Mouse (Mus musculus): ENCODE measurements around the gene Trpc1. TPM values are rescaled to one million over a fixed set of nuclear protein-coding genes. Genes with fewer than 3 reads are reported as not detected.
A peak's percentile ranks its signal among the peaks of the same experiment; 100 is the strongest.

Gene Trpc1
- polyA plus RNA-seq (2012; rRNA removed): 6.6 and 9.7 TPM in 2 replicates

DNA sequence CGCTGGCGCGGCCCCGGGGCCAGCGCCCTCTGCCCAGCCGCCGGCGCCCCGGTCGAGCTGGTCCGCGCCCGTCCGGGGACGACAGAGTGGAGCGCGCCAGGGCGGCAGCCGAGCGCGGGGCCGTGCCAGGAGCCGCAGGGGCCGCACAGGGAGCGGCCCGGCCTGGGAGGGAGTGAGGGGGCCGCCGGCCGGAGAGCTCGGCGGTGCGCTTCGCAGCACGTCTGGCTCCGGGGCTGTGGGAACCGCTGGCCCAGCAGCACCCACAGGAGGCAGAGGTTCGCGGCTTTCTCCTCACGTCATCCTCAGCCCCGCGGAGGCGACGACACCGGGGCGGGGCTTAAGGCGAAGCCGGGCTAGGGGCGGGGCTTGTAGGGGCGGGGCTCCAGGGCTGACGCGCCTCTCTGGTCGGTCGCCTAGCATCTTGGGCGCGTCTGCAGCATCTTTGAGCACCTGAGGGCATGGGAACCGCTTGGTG, at the start of gene Trpc1:
Gene Trpc1 (minus strand): TSS at position 339 of the 475 bp plus-strand sequence.
- peak; percentile 95 for DNase-seq (ENCODE audit: low read depth)
- peak; percentile 72 for TF ChIP-seq POLR2A (IDR thresholded peaks at IDR 0.05; ENCODE audit: borderline replicate concordance, extremely low read depth, insufficient read depth, insufficient read length, poor library complexity, severe bottlenecking)
- no peak for TF ChIP-seq CTCF (IDR thresholded peaks at IDR 0.05; ENCODE audit: borderline replicate concordance, extremely low read depth, insufficient read depth, insufficient read length)

DNA sequence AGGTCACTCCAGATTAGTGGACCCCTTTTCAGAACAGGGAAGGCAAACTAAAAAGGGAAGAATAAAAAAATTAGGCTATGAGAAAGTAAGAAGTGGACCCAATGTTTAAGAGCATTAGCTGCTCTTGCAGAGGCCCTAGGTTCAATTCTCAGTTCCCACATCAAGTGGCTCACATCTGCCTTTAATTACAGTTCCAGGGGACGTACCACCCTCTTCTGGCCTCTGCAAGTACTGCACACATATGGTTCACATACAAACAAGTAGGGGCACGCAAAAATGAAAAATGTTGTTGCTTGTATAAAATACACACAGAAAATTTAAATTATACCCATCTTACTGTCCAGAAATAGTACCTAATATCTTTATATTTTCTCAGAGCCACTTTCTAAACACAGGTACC, 46.1 kb upstream of the Trpc1 start:
- TF ChIP-seq CTCF (IDR thresholded peaks at IDR 0.05; ENCODE audit: borderline replicate concordance, extremely low read depth, insufficient read depth, insufficient read length) (no peak), POLR2A (IDR thresholded peaks at IDR 0.05; ENCODE audit: borderline replicate concordance, extremely low read depth, insufficient read depth, insufficient read length, poor library complexity, severe bottlenecking) (no peak)
- DNase-seq (ENCODE audit: low read depth): no peak

DNA sequence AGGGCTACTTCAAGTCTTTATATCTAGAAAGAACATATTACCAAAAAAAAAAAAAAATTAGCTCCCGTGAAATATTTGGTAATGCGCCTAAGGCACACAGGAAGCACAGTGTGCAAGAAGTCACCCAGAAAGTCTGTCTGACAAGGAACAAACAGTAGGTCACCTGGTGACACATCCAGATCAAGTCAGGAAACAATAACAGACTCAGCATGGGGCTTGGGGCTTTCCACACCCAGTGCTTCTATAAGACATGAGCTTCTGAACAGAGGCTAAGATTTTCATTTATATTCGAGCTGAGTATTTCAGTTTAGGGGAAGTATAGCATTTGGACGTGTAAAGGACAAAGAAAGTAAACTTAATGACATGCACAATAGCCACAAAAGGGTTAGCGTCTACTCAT, 45.7 kb upstream of the Trpc1 start:
- TF ChIP-seq POLR2A (IDR thresholded peaks at IDR 0.05; ENCODE audit: borderline replicate concordance, extremely low read depth, insufficient read depth, insufficient read length, poor library complexity, severe bottlenecking) (no peak), CTCF (IDR thresholded peaks at IDR 0.05; ENCODE audit: borderline replicate concordance, extremely low read depth, insufficient read depth, insufficient read length) (no peak)

DNA sequence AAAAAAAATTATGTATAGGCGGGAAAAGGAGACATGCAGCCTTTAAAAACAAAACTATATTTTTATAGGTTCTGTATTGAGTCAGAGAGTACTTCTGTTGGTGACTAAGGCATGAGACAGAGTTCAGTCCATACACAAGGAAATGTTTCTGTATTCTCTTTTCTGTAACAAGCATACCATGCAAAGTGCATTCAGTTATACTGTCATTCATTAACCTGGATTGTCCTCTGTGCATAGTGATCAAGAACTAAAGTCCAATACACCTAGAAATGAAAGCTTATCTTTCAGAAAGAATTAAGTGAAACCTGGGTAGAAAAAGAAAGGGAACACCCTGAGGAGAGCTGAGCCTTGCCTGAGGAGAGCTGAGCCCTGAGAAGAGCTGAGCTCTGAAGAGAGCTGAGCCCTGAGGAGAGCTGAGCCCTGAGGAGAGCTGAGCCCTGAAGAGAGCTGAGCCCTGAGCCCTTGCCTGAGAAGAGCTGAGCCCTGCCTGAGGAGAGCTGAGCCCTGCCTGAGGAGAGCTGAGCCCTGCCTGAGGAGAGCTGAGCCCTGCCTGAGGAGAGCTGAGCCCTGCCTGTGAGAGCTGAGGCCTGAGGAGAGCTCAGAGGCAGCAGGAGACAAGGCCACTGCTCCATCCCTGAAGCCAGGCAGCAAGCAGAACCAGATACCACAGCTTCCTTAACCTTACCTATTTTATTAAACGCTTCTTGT, 45.1 kb upstream of the Trpc1 start:
- DNase-seq (ENCODE audit: low read depth): no peak
- no peak for TF ChIP-seq CTCF (IDR thresholded peaks at IDR 0.05; ENCODE audit: borderline replicate concordance, extremely low read depth, insufficient read depth, insufficient read length)
- TF ChIP-seq POLR2A (IDR thresholded peaks at IDR 0.05; ENCODE audit: borderline replicate concordance, extremely low read depth, insufficient read depth, insufficient read length, poor library complexity, severe bottlenecking): no peak

More for the DNA sequence above, 45.7 kb upstream of the Trpc1 start:
- no peak for DNase-seq (ENCODE audit: low read depth)

DNA sequence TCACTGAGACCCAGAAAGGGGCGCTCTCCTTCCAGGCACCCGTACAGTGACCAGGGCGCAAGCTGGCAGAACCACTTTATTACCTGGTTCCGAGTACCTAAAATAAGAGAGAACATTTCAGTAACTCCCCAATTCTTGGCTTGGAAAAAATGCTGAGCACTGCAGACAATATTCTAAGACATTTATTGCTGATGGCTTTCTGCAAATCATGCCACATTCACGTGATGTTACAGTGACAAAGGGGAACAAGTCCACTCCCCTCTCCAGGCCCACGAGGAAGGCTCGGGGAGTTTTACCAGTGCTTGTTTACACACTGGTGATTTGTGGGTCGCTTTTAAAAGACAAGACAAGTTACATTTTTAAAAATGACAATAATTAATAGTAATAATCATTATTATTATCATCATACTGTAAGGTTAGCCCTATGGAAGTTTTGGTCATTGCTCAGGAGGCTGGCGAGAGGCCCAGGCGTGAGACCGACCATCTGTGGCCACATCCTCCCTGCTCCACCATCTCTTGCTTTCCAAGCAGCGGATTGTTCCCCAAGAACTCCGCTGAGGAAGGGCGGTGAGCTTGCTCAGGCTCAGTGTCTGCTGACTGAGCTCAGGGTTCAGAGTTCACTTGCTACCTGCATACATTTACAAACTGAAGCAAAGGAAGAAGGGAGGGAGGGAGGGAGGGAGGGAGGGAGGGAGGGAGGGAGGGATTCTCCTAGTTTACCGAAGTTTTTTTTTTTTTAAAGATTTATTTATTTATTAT, 44.0 kb upstream of the Trpc1 start:
- TF ChIP-seq POLR2A (IDR thresholded peaks at IDR 0.05; ENCODE audit: borderline replicate concordance, extremely low read depth, insufficient read depth, insufficient read length, poor library complexity, severe bottlenecking): no peak
- TF ChIP-seq CTCF (IDR thresholded peaks at IDR 0.05; ENCODE audit: borderline replicate concordance, extremely low read depth, insufficient read depth, insufficient read length): no peak
- DNase-seq (ENCODE audit: low read depth): no peak

DNA sequence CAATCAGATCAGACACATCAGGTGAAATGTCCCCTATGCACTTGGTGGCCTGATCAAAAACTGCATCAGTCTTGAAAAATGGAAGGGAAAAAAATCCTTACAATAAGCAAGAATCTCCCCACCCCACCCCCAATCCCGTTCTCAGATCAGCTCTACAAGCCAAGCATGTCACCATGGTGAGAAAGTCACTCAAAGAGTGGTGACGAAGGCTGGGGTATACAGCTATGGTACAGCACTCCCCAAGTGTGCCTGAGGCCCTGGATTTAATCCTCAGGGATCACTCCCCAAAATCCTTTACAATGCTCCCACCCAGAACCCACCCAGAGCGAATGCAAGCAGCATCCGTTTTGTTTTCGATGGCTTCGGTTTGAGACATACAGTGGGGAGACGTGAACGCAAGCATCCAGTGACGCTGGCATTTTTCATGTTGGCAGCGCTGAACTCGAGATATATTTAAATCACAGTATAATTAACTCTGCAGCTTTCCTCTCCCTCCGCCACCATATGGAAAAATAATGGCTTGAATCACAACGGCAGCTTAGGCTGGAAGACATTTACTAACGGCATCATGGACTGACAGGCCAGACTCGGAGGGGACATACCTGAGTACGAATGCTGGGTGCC, 34.8 kb upstream of the Trpc1 start:
- TF ChIP-seq CTCF (IDR thresholded peaks at IDR 0.05; ENCODE audit: borderline replicate concordance, extremely low read depth, insufficient read depth, insufficient read length) (no peak), POLR2A (IDR thresholded peaks at IDR 0.05; ENCODE audit: borderline replicate concordance, extremely low read depth, insufficient read depth, insufficient read length, poor library complexity, severe bottlenecking) (no peak)
- peak; percentile 59 for DNase-seq (ENCODE audit: low read depth)

DNA sequence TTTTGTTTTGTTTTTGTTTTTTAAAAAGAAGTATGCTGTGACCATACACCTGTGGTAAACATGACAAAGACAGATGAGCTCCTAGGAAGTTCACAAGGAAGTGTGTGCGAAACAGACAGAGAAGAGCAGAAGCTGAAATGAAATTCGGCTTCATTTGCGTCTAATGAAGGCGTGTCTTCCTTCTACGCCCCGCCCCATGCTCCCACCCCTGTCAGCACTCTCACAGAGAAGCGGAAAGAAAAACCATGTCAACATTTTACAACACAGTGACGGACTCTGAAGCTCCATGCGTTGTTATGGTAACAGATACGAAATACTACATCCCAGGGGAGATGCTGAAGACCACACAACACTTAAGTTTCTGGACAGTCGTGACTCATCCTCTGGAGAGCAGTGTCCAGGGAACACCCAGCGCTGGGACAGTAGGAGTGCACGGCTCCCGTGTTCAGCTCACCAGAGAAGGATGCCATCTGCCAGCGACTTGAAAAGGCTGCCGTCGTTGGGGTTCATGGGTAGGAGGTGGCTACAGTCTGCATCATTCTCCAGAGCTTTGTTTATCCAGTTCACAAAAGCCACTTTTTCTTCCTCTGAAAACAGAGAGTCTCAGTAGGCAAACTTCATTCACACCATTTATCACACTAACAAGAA, 33.6 kb upstream of the Trpc1 start:
- no peak for TF ChIP-seq CTCF (IDR thresholded peaks at IDR 0.05; ENCODE audit: borderline replicate concordance, extremely low read depth, insufficient read depth, insufficient read length)
- no peak for TF ChIP-seq POLR2A (IDR thresholded peaks at IDR 0.05; ENCODE audit: borderline replicate concordance, extremely low read depth, insufficient read depth, insufficient read length, poor library complexity, severe bottlenecking)
- DNase-seq (ENCODE audit: low read depth): no peak

DNA sequence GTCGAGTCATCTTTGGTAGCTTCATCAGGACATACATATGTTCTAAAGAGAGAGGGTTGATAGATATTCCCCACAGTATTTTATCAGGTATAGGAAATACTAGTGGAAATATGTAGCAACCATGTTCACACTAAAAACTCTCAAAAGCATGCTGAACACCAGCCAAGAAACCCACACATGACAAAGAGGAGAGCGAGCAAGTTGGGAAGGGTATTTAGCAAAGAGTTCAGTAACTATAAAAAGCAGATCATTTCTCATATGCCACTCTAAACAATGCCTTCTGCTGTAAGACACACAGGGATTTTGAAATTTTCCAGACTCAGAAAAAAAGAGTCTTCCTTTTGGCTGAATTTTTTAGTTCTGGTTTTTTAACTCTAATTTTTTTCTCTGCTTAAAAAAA, 21.5 kb upstream of the Trpc1 start:
- TF ChIP-seq CTCF (IDR thresholded peaks at IDR 0.05; ENCODE audit: borderline replicate concordance, extremely low read depth, insufficient read depth, insufficient read length) (no peak), POLR2A (IDR thresholded peaks at IDR 0.05; ENCODE audit: borderline replicate concordance, extremely low read depth, insufficient read depth, insufficient read length, poor library complexity, severe bottlenecking) (no peak)
- DNase-seq (ENCODE audit: low read depth): no peak

DNA sequence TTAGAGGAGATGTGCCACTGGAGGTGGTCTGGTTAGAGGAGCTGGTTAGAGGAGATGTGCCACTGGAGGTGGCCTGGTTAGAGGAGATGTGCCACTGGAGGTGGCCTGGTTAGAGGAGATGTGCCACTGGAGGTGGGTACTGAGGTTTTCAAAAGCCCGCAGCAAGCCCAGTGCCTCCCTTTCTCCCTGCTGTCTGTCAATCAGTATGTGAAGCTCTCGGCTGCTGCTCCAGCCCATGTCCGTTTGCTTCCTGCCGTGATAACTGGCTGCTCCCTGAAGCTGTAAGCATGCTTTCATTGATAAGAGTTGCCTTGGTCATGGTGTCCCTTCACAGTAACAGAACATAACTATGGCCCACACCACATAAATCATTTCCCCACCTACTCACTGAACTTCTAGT, 13.0 kb upstream of the Trpc1 start:
- no peak for DNase-seq (ENCODE audit: low read depth)
- TF ChIP-seq CTCF (IDR thresholded peaks at IDR 0.05; ENCODE audit: borderline replicate concordance, extremely low read depth, insufficient read depth, insufficient read length) (no peak), POLR2A (IDR thresholded peaks at IDR 0.05; ENCODE audit: borderline replicate concordance, extremely low read depth, insufficient read depth, insufficient read length, poor library complexity, severe bottlenecking) (no peak)

DNA sequence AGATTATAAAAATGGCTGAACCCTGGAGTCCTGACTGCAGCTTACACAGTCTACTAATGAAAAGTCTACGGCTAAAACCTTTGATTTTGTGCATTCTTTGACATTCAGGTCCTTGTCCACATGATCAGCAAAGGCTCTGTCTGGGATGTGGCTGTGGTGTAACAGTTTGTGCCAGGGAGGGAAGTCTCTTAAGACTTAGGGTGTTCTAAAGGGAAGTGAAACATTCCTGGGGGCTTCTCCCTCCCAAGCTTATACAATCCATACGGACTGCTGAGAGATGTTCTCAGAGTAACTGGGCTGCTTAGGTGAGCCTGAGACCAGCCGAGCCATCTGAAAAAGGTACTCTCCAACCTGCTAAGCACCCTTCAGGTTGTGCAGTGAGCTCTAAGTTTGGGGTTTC, 12.1 kb upstream of the Trpc1 start:
- no peak for TF ChIP-seq CTCF (IDR thresholded peaks at IDR 0.05; ENCODE audit: borderline replicate concordance, extremely low read depth, insufficient read depth, insufficient read length)
- no peak for TF ChIP-seq POLR2A (IDR thresholded peaks at IDR 0.05; ENCODE audit: borderline replicate concordance, extremely low read depth, insufficient read depth, insufficient read length, poor library complexity, severe bottlenecking)
- no peak for DNase-seq (ENCODE audit: low read depth)

DNA sequence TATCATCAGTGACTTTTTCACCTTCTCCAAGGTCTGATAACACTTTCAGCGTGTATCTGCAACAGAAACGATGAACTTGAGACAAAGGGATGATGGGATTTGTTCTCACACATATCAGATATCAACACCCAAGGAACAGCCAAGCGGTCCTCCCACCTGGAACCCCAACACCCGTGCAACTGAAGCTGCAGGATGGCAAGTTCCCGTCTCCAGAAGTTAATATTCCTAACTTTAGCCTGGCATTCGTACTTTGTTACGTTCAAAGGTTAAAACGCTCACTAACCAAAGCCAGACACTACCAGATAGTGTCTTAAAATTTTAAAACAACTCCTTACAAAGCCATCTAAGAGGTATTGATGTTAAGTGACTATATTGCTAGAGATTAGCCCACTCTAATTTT, 11.2 kb upstream of the Trpc1 start:
- DNase-seq (ENCODE audit: low read depth): no peak
- no peak for TF ChIP-seq POLR2A (IDR thresholded peaks at IDR 0.05; ENCODE audit: borderline replicate concordance, extremely low read depth, insufficient read depth, insufficient read length, poor library complexity, severe bottlenecking)
- no peak for TF ChIP-seq CTCF (IDR thresholded peaks at IDR 0.05; ENCODE audit: borderline replicate concordance, extremely low read depth, insufficient read depth, insufficient read length)

Measured in brain, embryonic 14.5 days (tissue).